Mouse (Mus musculus) 3134 (cell line): ENCODE data around the gene Lin9.

Experiments used
- DNase-seq: peaks from one replicate; pipeline ENCODE4 v3.0.0-alpha.2; 2011; ENCODE audit warnings: low spot score; ENCODE audit not compliant: insufficient read length; ENCODE audit errors: extremely low read depth

Lin9 gene

GRCm38 (mm10) chr1:180707368-180707767 lies 66.4 kb downstream of the Lin9 start:
- no peak for DNase-seq

- no peak for DNase-seq
Measured at GRCm38 (mm10) chr1:180707813-180708212, 66.9 kb downstream of the Lin9 start.

DNA sequence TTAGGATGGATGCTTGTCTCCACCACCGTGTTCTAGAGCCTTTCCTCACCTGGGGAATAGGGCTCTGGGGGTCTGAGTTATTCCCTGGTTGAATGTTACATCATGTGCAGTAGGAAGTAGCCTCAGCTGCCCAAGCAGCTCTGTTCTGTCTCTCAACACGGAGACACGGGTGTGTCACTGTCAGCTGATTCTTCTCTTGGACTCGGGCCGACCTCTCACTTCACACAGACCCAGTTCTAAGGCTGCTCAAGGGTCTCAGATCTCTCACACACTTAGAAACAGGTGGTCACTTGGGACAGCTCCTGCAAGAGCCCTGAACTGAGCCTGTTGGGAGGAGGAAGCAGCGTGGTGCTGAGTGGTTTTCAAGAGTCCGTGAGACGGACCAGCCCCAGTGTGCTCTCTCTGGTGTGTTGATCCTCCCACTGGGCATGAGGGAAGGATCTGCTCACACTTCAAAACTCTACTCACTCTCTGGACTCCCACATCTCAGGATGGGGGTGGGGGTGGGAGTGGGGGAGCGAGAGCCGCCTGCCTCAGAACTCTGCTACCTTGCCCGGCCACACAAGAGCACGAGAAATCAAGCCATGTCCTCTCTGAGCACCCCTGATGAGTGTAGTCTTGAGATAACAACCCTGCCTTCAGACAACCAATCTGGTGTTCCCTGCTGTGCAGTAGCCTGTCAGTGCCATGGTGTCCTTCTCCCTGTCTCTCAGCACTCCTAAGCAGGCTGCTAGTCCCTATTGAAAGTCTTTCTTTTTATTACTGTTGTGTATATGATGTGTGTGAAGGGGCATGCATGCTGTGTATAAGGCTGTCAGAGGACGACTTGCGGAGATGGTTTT lies 68.2 kb downstream of the Lin9 start:
- DNase-seq: no peak

DNA sequence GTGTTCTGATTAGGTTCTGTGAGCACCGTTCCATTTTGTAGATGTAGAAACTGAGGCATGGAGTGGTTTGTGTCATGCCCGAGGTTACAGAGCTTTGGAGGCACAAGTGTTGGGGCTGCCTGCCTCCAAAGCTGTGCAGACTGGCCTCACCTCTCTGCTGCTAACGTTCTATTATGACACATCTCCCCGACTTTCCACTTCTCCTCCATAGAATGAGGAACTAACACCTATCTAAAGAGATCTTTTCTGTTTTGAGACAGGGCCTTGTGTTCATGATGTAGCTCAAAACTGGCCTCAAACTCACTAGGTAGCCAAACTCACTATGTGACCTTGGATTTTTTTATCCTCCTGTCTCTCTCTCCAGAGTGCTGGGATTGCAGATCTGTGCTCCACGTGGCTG lies 77.8 kb downstream of the Lin9 start:
- no peak for DNase-seq

DNA sequence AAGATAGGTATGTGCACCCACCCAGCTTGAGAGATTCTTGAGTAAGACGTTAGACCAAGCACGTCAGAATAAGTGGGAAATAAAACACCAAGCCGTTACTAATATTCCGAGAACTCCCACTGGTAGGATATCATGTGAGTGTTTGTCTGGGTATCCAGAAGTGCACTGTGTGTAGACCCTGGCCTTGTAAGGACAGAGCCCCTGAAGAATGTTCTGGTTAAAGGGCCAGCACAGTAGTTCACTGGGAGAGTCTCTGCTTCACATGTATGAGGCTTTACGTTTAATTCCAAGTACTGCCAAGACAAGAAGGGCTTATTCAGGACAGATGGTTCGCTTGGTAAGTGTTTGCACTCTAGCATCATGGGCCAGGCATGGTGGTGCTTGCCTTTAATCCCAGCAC lies 78.5 kb downstream of the Lin9 start:
- DNase-seq: no peak

DNA sequence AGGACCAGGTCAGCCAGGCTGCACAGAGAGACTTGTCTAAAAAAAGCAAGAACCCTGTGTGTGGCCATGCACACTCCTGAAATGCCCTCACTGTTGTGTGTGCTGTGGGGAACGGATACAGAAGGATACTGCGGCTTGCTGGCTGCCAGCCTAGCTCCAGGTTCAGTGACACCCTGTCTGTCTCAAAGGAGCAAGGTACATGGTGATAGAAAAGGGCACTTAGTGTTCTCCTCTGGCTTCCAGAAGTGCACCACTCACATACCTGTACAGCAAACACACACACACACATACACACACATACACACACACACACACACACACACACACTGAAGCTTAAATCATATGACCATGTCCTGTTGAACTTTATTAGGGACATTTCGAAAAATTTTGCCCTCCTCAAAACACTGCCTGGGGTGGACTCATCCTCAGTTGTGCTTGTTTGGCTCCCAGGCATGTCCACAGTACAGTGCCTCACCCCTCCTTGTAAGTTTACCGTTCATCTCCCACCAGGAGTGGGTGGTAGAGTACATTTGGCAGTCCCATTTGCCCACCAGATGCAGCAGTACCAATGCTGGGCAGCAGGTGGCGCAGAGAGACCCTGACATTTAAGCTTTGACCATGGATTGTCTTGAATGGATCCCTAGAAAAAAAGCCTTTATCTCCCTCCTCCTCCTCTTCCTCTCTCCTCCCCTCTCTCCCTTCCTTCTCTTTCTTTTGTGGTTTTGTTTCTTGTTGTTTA lies 79.2 kb downstream of the Lin9 start:
- DNase-seq: peak; percentile 50

GRCm38 (mm10) chr1:180722608-180723007 lies 81.7 kb downstream of the Lin9 start:
- no peak for DNase-seq

DNA sequence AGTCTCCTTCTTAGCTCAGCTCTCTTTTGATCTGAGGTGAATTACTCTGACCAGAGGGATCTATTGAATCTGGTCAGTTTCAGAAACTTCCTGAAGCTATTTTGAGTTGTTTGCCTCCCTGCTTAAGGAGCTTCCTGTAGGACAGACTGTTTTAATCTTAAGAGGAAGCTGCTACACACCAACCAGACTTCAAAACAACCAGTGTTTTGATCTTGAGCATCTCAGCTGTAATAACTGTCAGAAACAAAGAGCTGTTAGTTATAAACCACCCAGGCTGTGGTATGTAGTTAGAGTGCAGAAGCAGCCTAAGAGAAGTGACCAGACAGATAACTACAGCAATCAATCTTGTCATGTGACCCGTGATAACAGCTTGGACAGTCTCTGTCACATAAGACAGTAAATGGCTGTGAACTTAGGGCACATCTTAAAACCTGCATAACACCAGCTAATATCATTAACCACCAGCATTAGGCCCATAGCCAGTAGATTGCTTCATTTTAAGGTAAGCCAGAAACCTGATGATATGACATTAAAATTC lies 82.8 kb downstream of the Lin9 start:
- no peak for DNase-seq

- DNase-seq: peak; percentile 95
Measured at GRCm38 (mm10) chr1:180725704-180726179, 84.8 kb downstream of the Lin9 start, which contains the start of gene Acbd3. Acbd3 (plus strand) TSS chr1:180726043.

DNA sequence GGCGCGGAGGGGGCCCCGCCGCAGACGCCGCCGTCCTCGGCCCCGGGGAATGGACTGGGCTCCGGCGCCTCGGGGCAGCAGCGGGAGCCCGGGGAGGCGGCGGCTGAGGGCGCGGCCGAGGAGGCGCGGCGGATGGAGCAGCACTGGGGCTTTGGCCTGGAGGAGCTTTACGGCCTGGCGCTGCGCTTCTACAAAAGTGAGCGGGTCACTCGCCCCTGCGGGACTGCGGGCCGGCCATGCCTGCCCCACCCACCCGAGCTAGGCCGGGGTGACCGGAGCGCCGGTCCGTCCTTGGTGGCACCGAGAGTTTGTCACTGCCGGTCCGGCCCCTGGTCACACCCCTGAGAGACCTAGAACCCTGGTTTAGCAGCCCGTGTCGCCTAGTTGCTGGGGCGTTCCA lies 85.2 kb downstream of the Lin9 start:
- DNase-seq: no peak

GRCm38 (mm10) chr1:180729231-180729630 lies 88.3 kb downstream of the Lin9 start:
- no peak for DNase-seq
